Mouse (Mus musculus) splenic B cell, adult 2 months (primary cell): Measurements from ENCODE around the gene Srcap.

Experiments used
- DNase-seq: peaks from one replicate; pipeline ENCODE4 v3.0.0-alpha.2; 2011; ENCODE audit warnings: low read depth, low spot score
- H3K27me3 ChIP-seq: 2 replicates; pipeline ENCODE4 v1.6.1; 2012; ENCODE audit warnings: mild to moderate bottlenecking, low read length, moderate library complexity, mixed read lengths; ENCODE audit not compliant: control insufficient read depth, poor library complexity, insufficient read depth, severe bottlenecking
- H3K36me3 ChIP-seq: 2 replicates; pipeline ENCODE4 v1.6.1; 2012; ENCODE audit warnings: mild to moderate bottlenecking, low read length, moderate library complexity, mixed read lengths; ENCODE audit not compliant: control insufficient read depth, poor library complexity, insufficient read depth, severe bottlenecking

The Srcap gene

GRCm38 (mm10) chr7:127512231-127513015, 640 bp downstream of the Srcap start:
- Histone ChIP-seq H3K27me3 (no peaks in the 10 kb centered on the region), H3K36me3 (peaks cover 13% of the 10 kb centered on the region; the same call in 1 of the 2 replicates)
- peak; percentile 96 for DNase-seq

GRCm38 (mm10) chr7:127513016-127513390, 1.2 kb downstream of the Srcap start:
- Histone ChIP-seq H3K36me3 (peaks cover 15% of the 10 kb centered on the region; the same call in 1 of the 2 replicates), H3K27me3 (no peaks in the 10 kb centered on the region)
- DNase-seq = no peak

GRCm38 (mm10) chr7:127513781-127514180, 2.0 kb downstream of the Srcap start:
- Histone ChIP-seq H3K36me3 (peaks cover 15% of the 10 kb centered on the region; the same call in 1 of the 2 replicates), H3K27me3 (no peaks in the 10 kb centered on the region)
- DNase-seq = no peak

GRCm38 (mm10) chr7:127515846-127516245, 4.1 kb downstream of the Srcap start:
- DNase-seq = no peak

GRCm38 (mm10) chr7:127516344-127516743, 4.6 kb downstream of the Srcap start:
- H3K27me3 ChIP-seq = no peaks in the 10 kb centered on the region
- no peak for DNase-seq
- peaks cover 23% of the 10 kb centered on the region for H3K36me3 ChIP-seq

More at GRCm38 (mm10) chr7:127515846-127516245, 4.1 kb downstream of the Srcap start:
- H3K36me3 ChIP-seq = peaks cover 19% of the 10 kb centered on the region
- no peaks in the 10 kb centered on the region for H3K27me3 ChIP-seq

GRCm38 (mm10) chr7:127519284-127519683, 7.5 kb downstream of the Srcap start, which contains the start of gene Gm42715:
TSS of gene Gm42715 (plus strand) at chr7:127519584.
- no peak for DNase-seq
- no peaks in the 10 kb centered on the region for H3K27me3 ChIP-seq
- H3K36me3 ChIP-seq = peaks cover 38% of the 10 kb centered on the region

- DNase-seq = no peak
- H3K27me3 ChIP-seq = no peaks in the 10 kb centered on the region
- peaks cover 43% of the 10 kb centered on the region for H3K36me3 ChIP-seq
Observed at GRCm38 (mm10) chr7:127541671-127542070, 29.9 kb downstream of the Srcap start.

GRCm38 (mm10) chr7:127549116-127549835, 37.5 kb downstream of the Srcap start:
- H3K27me3 ChIP-seq = no peaks in the 10 kb centered on the region
- H3K36me3 ChIP-seq = peaks cover 29% of the 10 kb centered on the region
- no peak for DNase-seq

- Histone ChIP-seq H3K27me3 (no peaks in the 10 kb centered on the region), H3K36me3 (peaks cover 30% of the 10 kb centered on the region)
- DNase-seq = no peak
Observed at GRCm38 (mm10) chr7:127551558-127551957, 39.8 kb downstream of the Srcap start.

- DNase-seq = no peak
- no peaks in the 10 kb centered on the region for H3K27me3 ChIP-seq
- peaks cover 16% of the 10 kb centered on the region for H3K36me3 ChIP-seq
Observed at GRCm38 (mm10) chr7:127560580-127560979, 48.8 kb downstream of the Srcap start.

GRCm38 (mm10) chr7:127561340-127561858, 49.6 kb downstream of the Srcap start, which contains the start of gene Tmem265:
TSS of gene Tmem265 (plus strand) at chr7:127561390.
- H3K36me3 ChIP-seq = peaks cover 15% of the 10 kb centered on the region
- no peak for DNase-seq
- no peaks in the 10 kb centered on the region for H3K27me3 ChIP-seq

- no peak for DNase-seq
- Histone ChIP-seq H3K27me3 (no peaks in the 10 kb centered on the region), H3K36me3 (peaks cover 13% of the 10 kb centered on the region; the same call in 1 of the 2 replicates)
Observed at GRCm38 (mm10) chr7:127564381-127565150, 52.8 kb downstream of the Srcap start.

- Histone ChIP-seq H3K36me3 (peaks cover 5% of the 10 kb centered on the region; the same call in 1 of the 2 replicates), H3K27me3 (no peaks in the 10 kb centered on the region)
- peak; percentile 97 for DNase-seq
Observed at GRCm38 (mm10) chr7:127572895-127573471, 61.2 kb downstream of the Srcap start, which contains the start of gene Phkg2. TSS of gene Phkg2 (plus strand) at chr7:127573340.

GRCm38 (mm10) chr7:127573503-127574008, 61.8 kb downstream of the Srcap start:
- DNase-seq = peak; percentile 34
- peaks cover 3% of the 10 kb centered on the region; the same call in 1 of the 2 replicates for H3K36me3 ChIP-seq
- no peaks in the 10 kb centered on the region for H3K27me3 ChIP-seq
